Mouse (Mus musculus) activated CD4-positive, CD25-positive, alpha-beta regulatory T cell, adult 4 months (primary cell): ENCODE measurements around the gene Pter. TPM values are rescaled to one million over a fixed set of nuclear protein-coding genes. Genes with fewer than 3 reads are reported as not detected.

Source experiments
- ATAC-seq: one replicate; pipeline ENCODE4 v1.8.0; 2017
- polyA plus RNA-seq, 2 experiments: library from polyadenylated mRNA; unstranded; fragments of 100-300 nt; shearing (Covaris generic); gene quantifications; one replicate each; pipeline ENCODE4 v1.2.1; 2017

Gene Pter
- polyA plus RNA-seq, 2 experiments from 2014 or later = 7.2 to 7.7 TPM

- ATAC-seq = no peak
Observed at GRCm38 (mm10) chr2:13009261-13009972, 85.6 kb downstream of the Pter start.

GRCm38 (mm10) chr2:13010030-13010459 is 86.2 kb downstream of the Pter start:
- ATAC-seq = peak; percentile 60

- no peak for ATAC-seq
Observed at GRCm38 (mm10) chr2:13010460-13011341, 86.9 kb downstream of the Pter start.

GRCm38 (mm10) chr2:13011472-13011871 is 87.6 kb downstream of the Pter start, which contains the start of gene C1ql3:
TSS of gene C1ql3 (minus strand) at chr2:13011806.
- ATAC-seq = no peak

GRCm38 (mm10) chr2:13011973-13012372 is 88.1 kb downstream of the Pter start:
- no peak for ATAC-seq

GRCm38 (mm10) chr2:13018382-13018781 is 94.5 kb downstream of the Pter start:
- no peak for ATAC-seq

GRCm38 (mm10) chr2:13018861-13019260 is 95.0 kb downstream of the Pter start:
- ATAC-seq = no peak

GRCm38 (mm10) chr2:13038772-13039171 is 114.9 kb downstream of the Pter start:
- no peak for ATAC-seq

GRCm38 (mm10) chr2:13039785-13040184 is 115.9 kb downstream of the Pter start:
- ATAC-seq = no peak

- ATAC-seq = no peak
Observed at GRCm38 (mm10) chr2:13044555-13044954, 120.7 kb downstream of the Pter start.

GRCm38 (mm10) chr2:13048649-13049048 is 124.8 kb downstream of the Pter start:
- no peak for ATAC-seq

Other genes starting within 250 kb of the Pter start
- gene C1ql3, start 87.8 kb downstream of the Pter start, polyA plus RNA-seq = not detected